Mouse (Mus musculus) forebrain, embryonic 14.5 days (tissue): ENCODE measurements around the gene Hist1h2bg. TPM values are rescaled to one million over a fixed set of nuclear protein-coding genes. Genes with fewer than 3 reads are reported as not detected.
A peak's percentile ranks its signal among the peaks of the same experiment; 100 is the strongest.
"Not testable (repeated sequence)": the region's sequence is repeated elsewhere in the genome, so short reads cannot be mapped to it uniquely, and the experiment has no call there.

ENCODE experiments used
- ATAC-seq: fragments of 200-750 bp; cut with Nextera tagmentation; 2 replicates; pipeline ENCODE4 v1.8.0; 2017; ENCODE audit warnings: mild to moderate bottlenecking, moderate library complexity
- DNase-seq: peaks from one replicate; pipeline ENCODE4 v3.0.0-alpha.2; 2015; ENCODE audit warnings: low spot score
- H3K27ac ChIP-seq: fragments of 300-500 bp; sonication (generic); 2 replicates; pipeline ENCODE4 v1.5.1; 2014; ENCODE audit warnings: low read depth, mild to moderate bottlenecking, control low read depth, low read length, moderate library complexity
- H3K27me3 ChIP-seq: fragments of 300-500 bp; sonication (generic); replicated peaks from 2 replicates; pipeline ENCODE4 v1.6.1; 2014; ENCODE audit warnings: low read length, control low read depth, mixed read lengths; ENCODE audit not compliant: control insufficient read depth, insufficient read depth
- H3K36me3 ChIP-seq: fragments of 300-500 bp; sonication (generic); 2 replicates; pipeline ENCODE4 v1.6.1; 2014; ENCODE audit warnings: low read length, control low read depth; ENCODE audit not compliant: control insufficient read depth, insufficient read depth
- H3K4me1 ChIP-seq: fragments of 300-500 bp; sonication (generic); 2 replicates; pipeline ENCODE4 v1.6.1; 2014; ENCODE audit warnings: antibody characterized with exemption, low read length, control low read depth; ENCODE audit not compliant: control insufficient read depth, insufficient read depth
- H3K4me2 ChIP-seq: fragments of 300-500 bp; sonication (generic); 2 replicates; pipeline ENCODE4 v1.6.1; 2014; ENCODE audit warnings: mild to moderate bottlenecking, control low read depth, low read length
- H3K4me3 ChIP-seq: fragments of 300-500 bp; sonication (generic); 2 replicates; pipeline ENCODE4 v1.5.1; 2014; ENCODE audit warnings: low read depth, low read length, control low read depth
- H3K9ac ChIP-seq: fragments of 300-500 bp; sonication (generic); 2 replicates; pipeline ENCODE4 v1.6.1; 2014; ENCODE audit warnings: mild to moderate bottlenecking, low read length, control low read depth, moderate library complexity
- H3K9me3 ChIP-seq: fragments of 300-500 bp; sonication (generic); replicated peaks from 2 replicates; pipeline ENCODE4 v1.6.1; 2016; ENCODE audit warnings: low read length, control low read depth, mixed read lengths; ENCODE audit not compliant: control insufficient read depth
- WGBS: fragments of 180-500 bp; shearing (Covaris S2); extraction: QIAGEN DNeasy Blood & Tissue Kit; methylation state at CpG from one replicate; pipeline ENCODE4 v1.1.7; 2014; 5-methylcytosine and 5-hydroxymethylcytosine counted together
- polyA plus RNA-seq: library from polyadenylated mRNA; unstranded; fragments of >200 nt; fragmentation: Nextera tagmentation; extraction: Ambion mirVana; gene quantifications from 2 replicates; pipeline ENCODE4 v1.2.1, GENCODE M21; 2014

Gene Hist1h2bg
- polyA plus RNA-seq, 1 experiment from 2014 or later = 4.3 TPM

- not testable (repeated sequence) for H3K9me3 ChIP-seq, H3K27me3 ChIP-seq, H3K36me3 ChIP-seq
- peak overlapping the region; percentile 42 for H3K4me3 ChIP-seq
- H3K9ac ChIP-seq = peak overlapping the region; percentile 72
- peak; percentile 87 for ATAC-seq
- H3K4me2 ChIP-seq = peak overlapping the region; percentile 93
- under 1% methylated on average over 28 of the region's 36 CpGs for WGBS
- H3K4me1 ChIP-seq = peaks cover 28% of the 10 kb centered on the region
- peak overlapping the region; percentile 96 for H3K27ac ChIP-seq
- peak; percentile 98 for DNase-seq
Measured at GRCm38 (mm10) chr13:23585442-23586098, 14.4 kb downstream of the Hist1h2bg start.

DNA sequence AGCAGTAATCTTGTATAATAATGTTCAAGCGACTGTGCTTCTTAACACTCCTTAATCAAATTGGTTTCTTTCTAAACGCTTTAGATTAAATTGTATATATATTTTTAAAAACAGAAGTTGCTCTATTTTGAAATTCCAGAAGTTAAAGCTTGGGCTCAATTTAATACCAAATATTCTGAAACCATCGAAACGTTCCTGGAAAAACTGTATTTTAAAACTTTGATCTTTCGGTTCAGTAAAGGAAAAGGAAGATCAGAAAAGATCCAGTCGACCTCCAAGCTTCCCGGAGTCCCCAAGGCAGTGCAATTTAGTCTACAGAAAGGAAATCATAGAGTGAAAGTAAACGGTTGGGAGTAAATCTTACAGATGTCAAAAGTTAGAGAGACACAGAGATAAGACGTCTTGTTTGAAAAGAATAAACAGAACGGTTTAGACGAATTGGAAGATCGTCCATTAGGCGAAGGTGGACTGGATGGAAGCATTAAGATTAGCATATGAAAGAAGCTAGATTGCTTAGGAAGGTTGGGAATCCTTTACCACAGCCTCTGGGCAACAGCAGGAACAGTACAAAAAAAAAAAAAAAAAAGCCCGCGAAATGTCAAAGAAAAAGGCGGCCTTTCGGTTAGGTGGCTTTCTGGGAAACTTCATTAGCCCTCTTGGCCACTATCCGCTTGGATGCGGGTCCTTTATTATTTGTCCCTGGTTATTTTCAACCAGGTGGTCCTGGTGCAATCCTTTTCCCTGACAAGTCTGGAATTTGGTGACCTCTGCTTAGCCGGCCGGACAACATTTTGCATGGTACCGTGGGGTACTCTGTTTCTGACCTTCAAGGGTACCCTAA is 15.1 kb downstream of the Hist1h2bg start:
- ATAC-seq (peak; percentile 14; the same call in 1 of the 2 replicates), DNase-seq (peak; percentile 41)
- under 1% methylated on average over 22 of the region's 22 CpGs for WGBS

DNA sequence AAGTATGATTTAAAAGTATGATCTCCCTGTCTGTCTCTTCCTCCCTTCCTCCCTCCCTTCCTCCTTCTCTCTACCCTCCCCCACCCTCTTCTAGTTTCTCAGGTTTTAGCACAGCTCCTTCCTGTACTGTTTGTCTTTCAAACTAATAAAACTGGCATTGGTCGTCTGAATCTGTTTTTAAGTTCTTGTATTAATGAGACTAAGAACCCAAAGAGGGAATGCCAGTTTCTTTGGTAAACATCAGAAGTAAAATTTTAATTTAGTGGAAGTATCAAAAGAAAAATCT is 15.7 kb downstream of the Hist1h2bg start:
- Histone ChIP-seq H3K36me3 (no peaks in the 10 kb centered on the region), H3K27ac (peak overlapping the region; percentile 84), H3K4me2 (peak overlapping the region; percentile 93), H3K4me3 (peak overlapping the region; percentile 42; the same call in 1 of the 2 replicates), H3K9ac (peak overlapping the region; percentile 48), H3K4me1 (peaks cover 24% of the 10 kb centered on the region), H3K9me3 (no peaks in the 10 kb centered on the region), H3K27me3 (no peaks in the 10 kb centered on the region)
- 5% methylated on average over 1 of the region's 1 CpGs for WGBS
- ATAC-seq = no peak
- DNase-seq = no peak

More for the DNA sequence above, 15.1 kb downstream of the Hist1h2bg start:
- H3K4me1 ChIP-seq = peaks cover 25% of the 10 kb centered on the region
- peak overlapping the region; percentile 93 for H3K4me2 ChIP-seq
- peak overlapping the region; percentile 96 for H3K27ac ChIP-seq
- peak overlapping the region; percentile 42 for H3K4me3 ChIP-seq
- H3K36me3 ChIP-seq = no peaks in the 10 kb centered on the region
- H3K9ac ChIP-seq = peak overlapping the region; percentile 48
- no peaks in the 10 kb centered on the region for H3K9me3 ChIP-seq
- no peaks in the 10 kb centered on the region for H3K27me3 ChIP-seq

GRCm38 (mm10) chr13:23591206-23591605 is 20.0 kb downstream of the Hist1h2bg start:
- no peak overlapping the region for H3K27ac ChIP-seq
- WGBS = 94% methylated on average over 7 of the region's 7 CpGs
- no peak for ATAC-seq
- H3K9me3 ChIP-seq = no peaks in the 10 kb centered on the region
- DNase-seq = no peak
- H3K36me3 ChIP-seq = no peaks in the 10 kb centered on the region
- H3K27me3 ChIP-seq = no peaks in the 10 kb centered on the region
- H3K4me2 ChIP-seq = no peak overlapping the region
- no peak overlapping the region for H3K4me3 ChIP-seq
- H3K9ac ChIP-seq = no peak overlapping the region
- peaks cover 5% of the 10 kb centered on the region; the same call in 1 of the 2 replicates for H3K4me1 ChIP-seq

GRCm38 (mm10) chr13:23591886-23592285 is 20.7 kb downstream of the Hist1h2bg start:
- H3K4me2 ChIP-seq, ATAC-seq, H3K4me1 ChIP-seq, H3K9me3 ChIP-seq, H3K9ac ChIP-seq, DNase-seq, H3K27me3 ChIP-seq, H3K27ac ChIP-seq, H3K36me3 ChIP-seq, H3K4me3 ChIP-seq: not testable (repeated sequence)
- WGBS = 94% methylated on average over 7 of the region's 7 CpGs

- DNase-seq = no peak
- no peak overlapping the region for H3K4me2 ChIP-seq
- no peak overlapping the region for H3K9ac ChIP-seq
- H3K36me3 ChIP-seq = no peaks in the 10 kb centered on the region
- H3K27me3 ChIP-seq = no peaks in the 10 kb centered on the region
- 91% methylated on average over 7 of the region's 7 CpGs for WGBS
- H3K9me3 ChIP-seq = no peaks in the 10 kb centered on the region
- no peak overlapping the region for H3K4me3 ChIP-seq
- no peak for ATAC-seq
- H3K4me1 ChIP-seq = no peaks in the 10 kb centered on the region
- no peak overlapping the region for H3K27ac ChIP-seq
Measured at GRCm38 (mm10) chr13:23592614-23593013, 21.4 kb downstream of the Hist1h2bg start.

GRCm38 (mm10) chr13:23593051-23593770 is 22.0 kb downstream of the Hist1h2bg start:
- Histone ChIP-seq H3K4me1 (no peaks in the 10 kb centered on the region), H3K4me2 (no peak overlapping the region), H3K36me3 (no peaks in the 10 kb centered on the region), H3K9me3 (no peaks in the 10 kb centered on the region), H3K27ac (no peak overlapping the region), H3K27me3 (no peaks in the 10 kb centered on the region), H3K9ac (no peak overlapping the region), H3K4me3 (no peak overlapping the region)
- WGBS = 87% methylated on average over 5 of the region's 5 CpGs
- DNase-seq = no peak
- ATAC-seq = no peak

DNA sequence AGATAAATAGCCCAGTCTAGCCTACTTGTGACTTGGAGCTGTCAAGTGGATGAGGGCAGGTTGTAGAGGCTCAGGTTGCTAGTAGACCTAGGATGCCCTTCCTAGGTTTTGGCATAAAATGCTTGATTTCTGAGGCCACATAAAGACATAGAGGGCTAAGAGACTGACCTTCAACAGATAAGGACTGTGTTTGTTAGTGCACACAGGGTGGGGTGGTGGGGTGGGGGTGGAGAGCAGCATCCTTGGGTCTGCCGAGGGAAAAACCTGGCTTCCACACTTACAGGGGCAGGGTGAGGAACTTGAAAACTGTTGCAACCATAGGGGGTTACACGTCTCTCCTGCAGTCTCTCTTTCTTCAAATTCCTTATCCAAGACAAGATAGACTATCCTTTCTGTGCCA is 24.0 kb downstream of the Hist1h2bg start:
- WGBS = 77% methylated on average over 2 of the region's 2 CpGs
- H3K27ac ChIP-seq = no peak overlapping the region
- H3K4me3 ChIP-seq = no peak overlapping the region
- H3K4me2 ChIP-seq = no peak overlapping the region
- H3K9ac ChIP-seq = no peak overlapping the region
- H3K9me3 ChIP-seq = no peaks in the 10 kb centered on the region
- H3K36me3 ChIP-seq = no peaks in the 10 kb centered on the region
- no peaks in the 10 kb centered on the region for H3K4me1 ChIP-seq
- H3K27me3 ChIP-seq = no peaks in the 10 kb centered on the region
- no peak for DNase-seq
- no peak for ATAC-seq
